Mouse (Mus musculus): Measurements from ENCODE around the gene Acadm.

Gene Acadm

GRCm38 (mm10) chr3:153901904-153902303 is 42.5 kb downstream of the Acadm start:
- no peak for DNase-seq

- no peak for DNase-seq
These were observed 47.2 kb downstream of the Acadm start for GRCm38 (mm10) chr3:153897216-153897615.

GRCm38 (mm10) chr3:153895454-153895853 is 49.0 kb downstream of the Acadm start:
- no peak for DNase-seq

- DNase-seq: no peak
These were observed 55.1 kb downstream of the Acadm start for GRCm38 (mm10) chr3:153889188-153889781.

DNA sequence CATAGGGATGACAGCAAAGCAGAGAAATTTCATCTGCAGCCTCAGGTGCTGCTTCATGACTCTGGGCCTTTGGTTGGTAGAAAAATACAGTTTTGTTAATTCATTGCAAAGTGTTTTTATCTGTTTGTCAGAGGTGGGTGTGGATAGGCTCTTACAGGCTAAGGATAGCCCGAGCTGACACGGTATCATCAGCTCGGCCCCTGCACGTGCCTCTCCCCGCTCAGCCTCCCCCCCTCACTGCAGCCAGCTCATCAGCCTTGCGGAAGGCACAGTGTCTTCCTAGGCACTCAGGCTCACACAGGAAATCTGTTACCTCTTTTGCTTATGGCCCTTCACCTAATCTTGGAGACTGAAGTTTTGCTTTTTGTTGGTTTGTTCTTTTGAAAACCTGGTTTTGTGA is 56.3 kb downstream of the Acadm start:
- DNase-seq: no peak

GRCm38 (mm10) chr3:153886296-153886695 is 58.1 kb downstream of the Acadm start:
- no peak for DNase-seq
